Mouse (Mus musculus): ENCODE measurements around the gene Cspg5.

The Cspg5 gene

DNA sequence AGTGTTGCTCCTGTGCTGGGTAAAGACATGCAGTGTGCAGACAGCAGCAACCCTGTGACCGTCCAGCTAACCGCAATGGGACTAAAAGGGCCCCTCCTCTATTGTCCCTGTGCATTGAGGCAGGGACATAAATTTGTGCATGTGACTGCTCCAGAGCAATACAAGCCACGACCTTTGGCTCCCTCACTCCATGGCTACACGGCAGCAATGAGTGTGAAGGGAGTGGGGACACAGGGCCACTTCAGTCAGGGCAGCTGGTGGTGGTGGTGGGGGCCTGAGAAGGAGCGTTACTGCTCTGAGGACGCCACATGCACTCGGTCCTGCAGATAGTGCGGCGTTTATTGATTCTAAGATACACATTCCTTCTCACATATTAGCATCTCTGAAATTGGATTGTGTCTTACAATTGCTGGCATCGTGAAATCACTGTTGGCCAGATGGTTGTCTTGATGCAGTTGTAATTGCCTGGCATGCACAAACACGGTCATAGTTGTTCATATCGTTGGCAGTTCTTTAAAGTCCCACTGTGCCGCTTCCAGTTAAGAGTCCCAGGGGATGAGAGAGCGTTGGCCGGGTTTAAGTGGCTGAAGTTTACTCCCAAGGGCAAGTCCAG lies 11.9 kb downstream of the Cspg5 start:
- no peak for DNase-seq (ENCODE audit: low spot score)

DNA sequence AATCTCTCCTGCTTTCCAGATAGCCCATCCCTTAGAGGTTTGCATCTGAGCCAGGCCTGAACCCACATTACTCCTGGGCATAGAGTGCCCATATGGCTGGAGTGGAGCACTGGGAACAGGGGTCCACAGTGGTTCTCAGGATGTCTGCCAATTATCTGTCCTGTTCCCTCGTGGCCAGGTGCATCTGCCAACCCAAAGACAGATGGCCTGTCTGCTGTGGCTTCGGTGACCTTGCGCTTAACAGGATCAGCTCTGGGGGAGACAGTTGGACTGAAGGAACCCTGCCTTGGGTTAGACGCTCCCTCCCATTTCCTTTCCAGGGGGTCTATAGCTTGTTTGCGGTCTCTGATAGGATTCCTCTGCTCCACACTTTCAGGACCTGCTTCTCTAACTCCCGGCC lies 15.1 kb downstream of the Cspg5 start:
- no peak for DNase-seq (ENCODE audit: low spot score)

DNA sequence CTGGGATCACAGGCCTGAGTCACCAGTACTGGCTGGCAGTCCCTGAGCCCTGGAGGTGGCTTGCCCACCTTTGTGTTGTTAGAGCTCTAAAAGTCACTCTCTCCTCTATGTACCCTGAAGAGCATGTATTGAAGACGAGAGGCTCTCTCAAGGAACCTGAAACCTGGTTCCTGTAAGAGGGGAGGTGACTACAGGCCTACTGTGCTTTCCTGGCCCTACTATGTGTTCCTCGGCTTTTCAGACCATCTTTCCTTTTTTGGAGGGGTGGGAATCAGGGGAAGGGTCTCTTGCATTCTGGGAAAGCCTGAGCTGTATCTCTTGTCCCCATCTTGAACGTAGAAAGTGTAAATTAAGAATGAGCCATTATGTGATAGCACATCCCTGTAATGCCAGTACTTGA lies 15.5 kb downstream of the Cspg5 start:
- DNase-seq (ENCODE audit: low spot score), result no peak

DNA sequence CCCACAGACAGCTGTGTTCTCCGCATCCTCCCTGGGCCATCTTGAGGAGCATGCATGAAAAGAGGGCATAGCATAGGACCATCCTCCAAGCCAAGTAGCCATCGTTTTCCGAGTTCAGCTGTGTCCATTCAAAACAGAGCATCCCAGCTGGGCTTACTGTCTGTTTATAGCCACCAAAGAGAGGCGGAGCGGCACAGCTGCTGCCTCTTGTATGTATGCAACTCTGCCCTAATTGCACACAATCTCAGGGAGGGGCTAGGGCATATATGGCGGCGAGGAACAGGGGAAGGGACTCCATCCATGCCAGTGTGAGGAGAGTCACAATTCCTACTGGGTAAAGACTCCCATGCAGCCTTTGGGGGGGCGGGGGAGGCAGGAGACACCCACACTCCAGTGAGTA lies 19.6 kb downstream of the Cspg5 start:
- no peak for DNase-seq (ENCODE audit: low spot score)

DNA sequence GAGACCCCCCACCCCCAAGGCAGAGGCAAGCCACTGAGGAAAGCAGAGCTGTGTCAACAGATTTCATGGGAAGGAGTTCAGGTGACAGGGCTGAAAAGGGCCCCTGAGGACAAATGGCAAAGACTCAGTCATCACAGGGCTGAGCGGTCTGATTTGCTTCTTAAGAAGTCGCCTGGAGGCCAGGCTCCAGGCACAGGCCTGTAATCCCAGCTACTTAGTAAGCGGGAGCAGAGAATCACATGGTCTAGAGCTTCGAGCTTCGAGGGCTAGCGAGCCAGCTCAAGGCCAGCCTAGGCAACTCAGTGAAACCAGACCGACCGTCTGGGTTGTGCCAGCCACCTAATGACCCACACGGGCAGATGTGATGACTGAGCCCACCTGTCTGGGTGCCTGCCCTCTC lies 21.4 kb downstream of the Cspg5 start:
- DNase-seq (ENCODE audit: low spot score), result no peak

DNA sequence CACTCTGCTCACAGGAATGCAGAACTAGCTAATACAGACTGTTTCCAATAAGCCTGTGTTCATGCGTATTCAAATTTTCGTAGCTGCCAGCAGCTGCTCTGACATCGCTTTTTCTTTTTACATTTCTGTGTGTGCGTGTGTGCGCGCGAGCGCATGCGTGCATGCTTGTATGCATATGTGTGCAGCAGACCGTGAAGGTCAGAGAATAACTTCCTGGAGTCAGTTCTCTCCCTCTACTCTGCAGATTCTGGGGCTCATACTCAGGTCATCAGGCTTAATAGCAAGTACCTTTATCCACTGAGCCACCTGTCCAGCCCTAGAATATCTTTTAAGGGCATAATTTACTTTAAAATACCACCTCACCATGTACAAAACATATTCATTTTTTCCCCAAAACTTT lies 24.8 kb downstream of the Cspg5 start:
- DNase-seq (ENCODE audit: low spot score), result no peak

DNA sequence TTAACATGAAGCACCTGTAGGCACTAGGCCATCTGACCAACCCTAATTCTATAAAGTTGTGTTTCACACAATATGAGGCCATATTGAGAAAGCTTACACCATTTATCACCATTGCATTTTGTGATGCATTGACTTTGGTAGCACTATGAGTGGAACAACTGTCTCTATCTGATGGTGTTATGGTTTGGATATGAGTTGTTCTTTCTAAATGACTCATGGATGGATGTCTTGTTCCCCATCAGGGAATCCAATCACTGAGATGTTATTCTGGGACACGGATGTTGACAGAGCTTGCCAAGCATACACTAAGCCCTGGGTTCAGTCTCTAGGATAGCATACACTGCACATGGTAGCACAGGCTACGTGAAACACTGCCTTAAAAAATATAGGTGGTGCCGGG lies 28.7 kb downstream of the Cspg5 start:
- no peak for DNase-seq (ENCODE audit: low spot score)

DNA sequence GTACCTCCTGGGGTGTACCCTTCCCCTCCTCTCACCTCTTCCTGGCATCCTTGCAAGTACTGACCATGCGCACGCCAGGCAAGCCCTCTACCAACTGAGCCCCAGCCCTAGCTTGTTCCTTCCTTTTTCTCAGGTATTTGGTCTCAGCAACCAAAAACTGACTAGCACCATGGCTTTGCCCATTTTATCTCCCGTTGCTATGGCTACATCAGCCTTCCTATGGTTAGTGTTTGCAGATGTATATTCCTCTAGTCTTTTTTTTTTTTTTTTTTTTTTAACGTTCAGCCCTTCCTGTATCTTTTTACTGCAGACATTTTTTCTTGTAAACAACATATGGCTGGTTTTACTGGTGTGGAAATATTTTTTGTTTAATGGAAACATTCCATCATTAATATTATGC lies 29.9 kb downstream of the Cspg5 start:
- no peak for DNase-seq (ENCODE audit: low spot score)

DNA sequence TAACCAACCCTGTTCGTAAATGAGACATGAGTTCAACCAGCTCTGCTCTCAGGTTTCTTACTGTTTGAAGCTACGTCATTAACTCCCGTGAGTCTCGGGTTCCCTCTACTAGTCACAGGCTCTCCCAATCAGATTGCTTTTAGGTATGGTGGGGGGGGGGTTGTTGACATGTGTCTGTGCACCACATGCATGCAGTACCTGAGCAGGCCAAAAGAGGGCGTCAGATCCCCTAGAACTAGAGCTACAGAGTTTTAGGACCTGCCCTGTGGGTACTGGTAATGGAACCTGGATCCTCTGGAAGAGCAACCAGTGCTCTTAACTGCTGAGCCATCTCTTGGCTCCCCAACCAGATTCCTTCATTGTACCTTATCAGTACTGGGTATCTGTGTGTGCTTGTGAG lies 32.3 kb downstream of the Cspg5 start:
- no peak for DNase-seq (ENCODE audit: low spot score)

DNA sequence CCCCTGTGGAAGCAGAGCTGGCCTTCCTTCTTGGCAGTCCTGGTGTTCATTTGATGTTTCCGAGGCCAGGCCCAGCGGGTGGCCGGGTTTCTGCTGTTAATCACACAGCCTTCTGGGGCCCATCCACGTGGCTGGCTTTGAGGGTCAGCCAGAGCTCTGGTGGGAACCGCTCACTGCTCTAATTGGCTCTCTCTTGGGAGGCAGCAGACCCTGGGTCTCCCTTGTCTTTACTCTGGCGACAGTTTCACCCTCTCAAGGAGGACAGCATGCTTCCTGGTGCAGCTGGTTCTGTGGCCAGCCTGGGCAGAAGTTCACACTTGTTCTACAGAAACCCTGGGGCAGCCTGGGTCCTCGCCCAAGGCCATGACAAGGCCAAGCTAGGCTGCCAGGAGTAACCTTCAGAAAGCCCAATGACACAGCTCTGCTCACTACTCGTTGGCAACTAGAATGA lies 33.9 kb downstream of the Cspg5 start:
- DNase-seq (ENCODE audit: low spot score), result peak; percentile 10

DNA sequence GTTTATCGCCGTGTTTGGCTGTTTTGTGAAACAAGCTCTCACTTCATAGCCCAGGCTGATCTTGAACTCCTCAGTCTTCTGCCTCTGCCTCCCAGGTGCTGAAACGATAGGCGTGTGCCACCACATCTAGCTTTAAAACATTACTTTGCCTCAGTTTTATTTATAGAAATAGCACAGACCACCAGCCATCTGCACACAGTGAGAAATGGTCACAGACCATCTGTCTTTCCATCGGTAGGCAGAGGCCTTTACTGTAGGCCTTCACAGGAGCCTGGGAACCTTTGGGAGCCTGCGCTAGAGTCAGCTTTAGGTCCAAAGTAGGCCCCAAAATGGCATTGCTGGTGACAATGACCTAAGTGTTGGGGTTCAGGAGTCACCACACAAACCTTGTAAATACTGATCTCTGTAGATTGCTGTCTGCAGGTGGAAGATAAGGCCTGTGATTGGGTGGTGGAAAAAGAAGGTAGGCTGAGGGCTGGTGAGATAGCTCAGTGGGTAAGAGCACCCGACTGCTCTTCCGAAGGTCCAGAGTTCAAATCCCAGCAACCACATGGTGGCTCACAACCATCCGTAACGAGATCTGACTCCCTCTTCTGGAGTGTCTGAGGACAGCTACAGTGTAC lies 40.6 kb downstream of the Cspg5 start:
- no peak for DNase-seq (ENCODE audit: low spot score)

DNA sequence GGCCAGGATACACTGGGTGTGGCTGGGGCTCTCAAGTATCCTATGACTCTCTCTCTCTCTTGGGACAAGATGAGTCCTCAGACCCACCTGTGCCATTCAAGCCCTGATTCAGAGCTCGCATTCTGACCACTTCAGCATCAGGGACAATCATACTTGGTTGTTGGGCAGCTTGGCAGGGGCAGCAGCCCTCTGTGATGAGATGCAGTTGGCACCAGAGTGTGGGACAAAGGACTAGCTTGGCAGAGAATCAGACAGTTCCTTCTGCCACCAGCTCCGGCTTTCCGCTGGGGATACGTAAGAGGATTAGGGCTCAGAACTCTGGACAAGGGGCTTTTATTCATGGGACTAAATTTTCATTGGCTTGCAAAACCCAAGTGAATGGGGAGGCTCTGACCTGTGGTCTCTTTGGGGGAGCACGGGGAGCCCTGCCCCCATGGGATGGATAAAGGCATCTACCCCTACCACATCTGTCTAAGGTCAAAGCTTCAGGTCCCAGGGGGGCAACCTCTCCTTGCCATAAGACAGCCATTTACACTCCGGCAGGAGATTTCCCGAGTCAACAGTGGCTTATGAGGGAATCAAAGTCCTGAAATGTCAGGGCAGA lies 43.8 kb downstream of the Cspg5 start:
- DNase-seq (ENCODE audit: low spot score), result no peak

DNA sequence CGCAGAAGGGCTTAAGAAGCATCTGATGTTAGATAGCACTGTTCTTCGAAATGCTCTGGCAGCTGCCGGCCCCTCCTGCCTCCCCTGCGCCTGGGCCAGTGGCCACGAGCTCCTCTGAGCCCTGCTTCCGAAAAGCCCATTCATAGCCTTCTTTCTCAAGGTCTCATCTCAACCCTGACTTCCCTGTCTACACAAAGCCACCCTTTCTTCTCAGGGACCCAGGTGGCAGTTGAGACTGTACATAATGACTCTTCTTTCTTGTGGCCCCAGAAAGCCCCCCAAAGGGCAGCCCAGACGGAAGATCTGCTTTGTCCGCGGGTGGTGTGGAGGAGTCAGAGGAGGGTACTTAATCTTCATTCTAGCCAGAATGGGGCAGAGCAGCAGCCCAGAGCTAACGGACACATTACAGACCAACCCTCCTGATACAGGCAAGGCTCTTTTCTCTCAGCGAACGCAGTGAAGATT lies 49.7 kb downstream of the Cspg5 start:
- DNase-seq (ENCODE audit: low spot score), result no peak

DNA sequence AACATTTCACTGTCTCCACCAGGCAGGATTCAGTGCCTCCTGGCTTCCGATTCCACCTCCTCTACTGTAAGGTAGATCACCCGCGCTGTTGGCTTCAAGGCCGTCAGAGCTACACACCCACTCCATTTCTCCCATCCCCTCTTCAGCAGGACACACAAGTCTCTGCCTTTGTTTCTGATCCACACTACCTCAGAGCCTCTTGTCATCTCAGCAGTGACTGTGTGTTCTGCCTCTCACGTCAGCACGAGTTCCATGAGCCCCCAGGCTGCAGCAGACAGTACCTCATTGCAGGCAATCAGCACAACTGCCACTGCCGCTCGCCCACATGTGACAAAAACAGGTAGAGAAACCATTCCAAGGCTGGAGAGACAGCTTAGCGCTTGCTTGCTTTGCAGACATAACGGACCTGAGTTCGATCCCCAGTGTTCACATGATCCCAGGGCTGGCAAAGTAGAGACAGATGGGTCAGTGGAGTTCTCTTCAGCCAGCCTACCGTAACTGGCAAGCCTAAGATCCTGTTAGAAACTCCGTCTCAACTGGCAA lies 50.4 kb downstream of the Cspg5 start:
- no peak for DNase-seq (ENCODE audit: low spot score)

DNA sequence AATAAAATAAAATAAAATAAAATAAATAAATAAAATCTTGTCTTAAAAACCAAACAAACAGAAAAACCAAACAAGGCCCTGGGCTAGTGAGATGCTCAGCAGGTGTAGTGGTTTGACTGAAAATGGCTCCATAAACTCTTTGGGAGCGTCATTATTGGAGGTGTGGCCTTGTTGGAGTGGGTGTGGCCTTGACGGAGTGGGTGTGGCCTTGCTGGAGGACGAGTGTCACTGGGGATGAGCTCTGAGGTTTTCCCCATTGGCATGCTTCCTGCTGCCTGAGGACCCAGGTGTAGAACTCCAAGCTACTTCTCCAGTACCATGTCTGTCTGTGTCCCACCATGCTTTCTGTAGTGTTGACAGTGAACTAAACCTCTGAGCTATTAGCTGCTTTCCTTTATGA lies 51.2 kb downstream of the Cspg5 start:
- DNase-seq (ENCODE audit: low spot score), result no peak

DNA sequence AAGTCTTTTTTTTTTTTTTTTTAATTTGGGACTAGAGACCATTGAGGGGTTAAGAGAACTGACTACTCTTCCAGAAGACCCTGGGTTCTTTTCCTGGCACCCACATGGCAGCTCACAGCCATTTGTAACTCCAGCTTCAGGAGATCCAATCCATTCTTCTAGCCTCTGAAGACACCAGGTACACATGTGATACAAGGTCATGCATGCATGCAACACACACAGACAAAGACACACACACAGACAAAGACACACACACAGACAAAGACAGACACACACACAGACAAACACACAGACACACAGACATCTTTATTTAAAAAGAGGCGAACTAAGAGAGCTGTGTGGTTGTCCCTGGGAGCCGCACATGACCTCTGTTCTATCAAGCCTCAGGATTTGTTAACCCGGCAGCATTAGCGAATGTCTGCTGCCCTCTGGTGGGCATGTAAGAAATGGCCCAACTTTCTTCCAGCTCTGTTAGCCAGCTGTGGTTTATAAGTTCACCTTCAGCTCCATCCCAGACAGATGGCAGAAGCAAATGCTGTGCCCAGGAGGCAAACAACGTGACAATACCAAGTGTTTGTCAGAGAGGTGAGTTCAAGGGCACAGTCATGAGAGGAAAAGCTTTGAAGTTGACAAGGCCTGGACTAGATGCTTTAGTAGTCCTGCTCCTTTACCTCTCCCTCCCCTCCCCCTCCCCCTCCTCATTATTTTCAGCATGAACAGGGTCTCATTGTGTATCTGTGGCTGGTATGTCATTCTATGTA lies 53.5 kb downstream of the Cspg5 start:
- DNase-seq (ENCODE audit: low spot score), result peak; percentile 89

DNA sequence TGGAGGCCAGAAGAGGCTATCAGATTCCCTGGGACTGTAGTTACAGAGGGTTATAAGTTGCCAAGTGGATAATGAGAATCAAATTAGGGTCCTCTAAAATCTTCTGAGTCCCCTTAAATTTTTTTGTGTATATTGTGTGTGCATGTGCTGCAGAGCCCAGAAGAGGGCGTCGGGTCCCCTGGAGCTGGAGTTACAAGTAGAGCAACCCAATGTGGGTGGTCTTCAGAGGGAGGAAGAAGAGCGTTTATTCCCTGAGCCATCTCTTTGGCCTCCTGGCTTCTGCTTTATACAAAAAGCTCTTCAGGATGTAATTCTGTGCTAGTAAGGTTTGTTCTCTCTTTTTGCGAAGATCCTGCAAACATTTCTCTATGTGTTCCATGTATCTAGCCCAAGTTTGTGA lies 60.9 kb downstream of the Cspg5 start:
- DNase-seq (ENCODE audit: low spot score), result no peak

DNA sequence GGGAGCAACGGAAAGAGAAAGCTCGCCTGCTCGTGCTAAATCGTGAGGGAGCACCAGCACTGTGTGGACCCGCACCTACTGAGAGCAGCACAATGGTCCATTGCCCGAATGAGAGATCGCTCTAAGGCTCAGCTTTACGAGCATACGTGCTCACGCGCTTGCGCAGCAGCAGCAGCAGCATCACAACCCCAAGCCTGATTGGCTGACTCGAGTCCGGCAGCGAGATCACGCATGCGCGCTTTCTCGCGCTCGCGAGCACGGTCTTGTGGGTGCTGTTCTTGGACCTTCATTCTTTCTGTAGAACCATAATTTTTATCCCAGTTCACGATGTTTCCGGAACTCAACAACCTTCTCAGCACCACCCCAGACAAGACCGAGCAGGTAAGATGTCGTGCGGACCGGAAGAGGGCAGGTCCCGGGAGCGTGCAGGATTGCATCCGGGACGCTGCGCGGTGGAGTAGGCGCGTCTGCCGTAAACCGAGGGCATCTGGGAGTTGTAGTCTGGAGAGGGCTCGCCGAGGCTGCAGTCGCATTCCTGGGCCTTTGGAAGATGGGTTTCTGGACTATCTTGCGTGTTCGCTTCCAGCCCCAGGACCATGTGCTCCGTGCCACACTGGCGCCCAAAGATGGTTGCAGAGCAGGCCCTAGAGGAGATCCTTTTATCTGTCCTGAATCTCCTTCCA lies 61.5 kb downstream of the Cspg5 start, which contains the start of gene Elp6:
Gene Elp6 (plus strand): TSS at position 205 of the 683 bp plus-strand sequence.
- peak; percentile 92 for DNase-seq (ENCODE audit: low spot score)

DNA sequence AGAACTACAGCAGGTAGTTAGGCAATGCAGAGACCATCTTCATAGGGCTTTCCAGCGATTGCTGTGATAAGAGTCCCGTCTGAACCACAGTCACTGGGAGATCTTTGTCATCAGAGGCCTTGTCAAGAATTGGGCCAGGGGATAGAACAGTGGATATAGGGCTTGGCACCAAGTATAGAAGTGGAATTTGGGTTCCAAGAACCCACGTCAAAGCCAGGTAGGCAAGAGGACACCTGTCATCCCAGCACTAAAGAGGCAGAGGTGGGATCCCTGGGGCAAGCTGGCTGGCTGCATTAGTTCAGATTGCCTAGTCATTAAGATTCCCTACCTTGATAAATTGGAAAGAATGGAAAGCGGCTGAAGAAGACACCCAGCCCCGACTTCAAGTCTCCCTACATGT lies 62.8 kb downstream of the Cspg5 start:
- DNase-seq (ENCODE audit: low spot score), result no peak

Data from adipocyte (in vitro differentiated cells).